Mouse (Mus musculus): ENCODE results near the gene Retnla. TPM values are rescaled to one million over a fixed set of nuclear protein-coding genes. Genes with fewer than 3 reads are reported as not detected.
"Not testable (repeated sequence)": the region's sequence is repeated elsewhere in the genome, so short reads cannot be mapped to it uniquely, and the experiment has no call there.

Retnla gene
- 10 to 100 TPM in 1 of 2 experiments, 1 to 10 TPM in 1; 6.0 to 48.5 TPM for total RNA-seq (2021)
- long read RNA-seq, experiment 1, partial matches to known transcripts, result 1 of 3 reads
- long read RNA-seq, experiment 1, other reads (novel, unspliced or antisense), result 0 of 3 reads
- long read RNA-seq, experiment 2, partial matches to known transcripts, result 2 of 4 reads
- long read RNA-seq, experiment 2, other reads (novel, unspliced or antisense), result 1 of 4 reads

GRCm38 (mm10) chr16:48842266-48842665 lies at the start of gene Retnla:
Gene Retnla (plus strand): TSS chr16:48842551.
- no peak for DNase-seq (ENCODE audit: low spot score in 2 of 2)

- no peak for DNase-seq (ENCODE audit: low spot score in 2 of 2)
These were observed 44.1 kb upstream of the Retnla start for GRCm38 (mm10) chr16:48798285-48798684.

DNA sequence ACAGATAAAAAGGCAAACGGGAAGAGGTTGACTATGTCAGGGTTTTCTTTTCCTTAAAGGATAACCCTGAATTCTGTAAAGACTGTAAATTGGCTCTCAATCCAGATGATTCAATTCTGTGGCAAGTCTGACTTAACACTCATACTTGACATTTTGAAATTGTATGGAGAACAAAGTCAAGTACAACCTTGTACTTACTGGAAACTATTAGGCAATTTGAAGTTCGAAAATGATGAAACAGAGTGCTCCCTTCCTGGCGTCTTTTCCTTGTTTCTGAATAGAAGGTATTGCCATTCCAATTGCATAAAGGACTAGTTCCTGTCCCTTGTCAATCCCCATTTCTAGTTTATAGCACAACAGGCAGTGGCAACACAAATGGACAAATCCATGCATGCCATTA lies 42.9 kb upstream of the Retnla start:
- no peak for DNase-seq (ENCODE audit: low spot score in 2 of 2)

GRCm38 (mm10) chr16:48800906-48801305 lies 41.4 kb upstream of the Retnla start:
- DNase-seq (ENCODE audit: low spot score in 2 of 2), result no peak

- no peak for DNase-seq (ENCODE audit: low spot score in 2 of 2)
These were observed 36.9 kb upstream of the Retnla start for GRCm38 (mm10) chr16:48805412-48805811.

DNA sequence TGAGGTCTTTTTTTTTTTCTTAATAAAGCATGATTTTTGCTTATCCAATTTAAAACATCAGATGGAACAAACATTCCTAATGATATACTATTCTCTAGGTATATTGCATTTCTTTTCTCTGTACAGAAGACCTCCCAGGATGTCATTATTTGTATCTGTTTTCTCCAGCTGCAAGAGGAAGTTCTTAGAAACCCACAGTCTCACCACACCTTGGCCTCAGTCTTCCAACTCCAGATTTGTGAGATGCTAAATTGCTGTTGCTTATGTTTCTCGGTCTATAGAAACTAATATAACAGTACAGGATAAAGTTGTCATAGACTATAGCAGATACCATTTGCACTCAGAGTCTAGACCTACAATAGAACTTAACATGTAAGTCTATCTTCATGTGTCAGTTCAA lies 35.8 kb upstream of the Retnla start:
- DNase-seq (ENCODE audit: low spot score in 2 of 2), result no peak

DNA sequence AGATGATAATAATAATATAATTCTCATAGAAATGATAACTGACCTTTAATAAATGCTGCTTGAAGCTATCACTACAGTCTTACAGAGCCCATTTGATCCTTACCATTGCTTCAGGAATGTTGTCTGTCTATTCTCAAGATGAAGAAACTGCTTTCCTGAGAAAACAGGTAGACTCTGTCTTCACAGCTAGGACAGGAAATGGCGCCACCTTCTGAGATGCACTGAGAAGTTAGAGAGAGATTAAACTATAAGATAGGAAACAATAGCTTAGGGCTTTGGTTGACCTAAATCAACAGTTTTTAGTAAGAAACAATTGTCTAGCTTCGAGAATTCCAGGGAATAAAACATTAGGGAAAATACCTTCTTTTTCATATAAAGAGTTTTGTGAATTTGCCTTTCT lies 33.0 kb upstream of the Retnla start:
- no peak for DNase-seq (ENCODE audit: low spot score in 2 of 2)

DNA sequence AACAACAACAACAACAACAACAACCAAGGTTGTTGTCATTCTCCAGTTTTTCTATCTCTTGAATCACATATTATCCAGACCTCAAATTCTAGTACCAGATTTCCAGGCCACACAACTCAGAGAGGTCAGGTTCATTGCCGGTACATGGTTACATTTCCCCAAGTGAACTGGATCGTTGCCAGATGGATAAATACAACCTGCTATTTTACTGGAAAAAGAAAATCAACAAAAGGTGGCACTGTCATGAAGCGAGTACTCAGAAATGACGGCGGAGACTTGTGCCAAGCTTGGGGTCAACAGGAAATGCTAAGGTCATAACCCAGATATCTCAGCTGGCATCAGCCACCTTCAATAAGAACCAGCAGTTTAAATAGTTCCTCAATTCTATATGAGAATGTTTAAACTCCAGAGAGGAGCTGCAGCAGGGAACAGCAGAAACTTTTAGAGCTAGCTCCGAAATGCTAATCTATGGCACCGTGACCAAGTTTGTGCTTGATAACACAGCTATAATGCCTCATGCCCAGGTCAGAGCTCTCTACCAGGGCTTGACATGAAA lies 30.4 kb upstream of the Retnla start:
- DNase-seq (ENCODE audit: low spot score in 2 of 2), result no peak

DNA sequence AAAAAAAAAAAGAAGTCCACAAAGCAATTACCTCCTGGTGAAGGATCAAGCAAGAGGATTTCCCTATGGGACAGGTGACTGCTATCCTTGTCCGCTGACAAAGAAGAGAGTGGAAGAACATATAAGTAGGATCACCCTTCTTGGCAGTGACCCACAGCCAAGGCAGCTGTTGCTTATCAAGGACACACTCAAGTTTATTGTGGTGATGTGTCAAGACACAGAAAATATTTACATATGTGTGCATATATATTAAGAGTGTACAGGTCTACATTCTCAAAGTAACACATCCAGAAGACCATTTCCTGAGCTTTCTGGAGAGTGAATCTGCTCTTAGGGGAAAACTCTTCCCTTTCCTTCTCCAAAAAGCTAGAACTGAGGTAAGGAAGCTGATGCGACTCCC lies 25.7 kb upstream of the Retnla start, which contains the start of gene Retnlb:
Gene Retnlb (plus strand): TSS at position 162 of the 400 bp plus-strand sequence.
- no peak for DNase-seq (ENCODE audit: low spot score in 2 of 2)

GRCm38 (mm10) chr16:48818524-48818923 lies 23.8 kb upstream of the Retnla start:
- no peak for DNase-seq (ENCODE audit: low spot score in 2 of 2)

- DNase-seq (ENCODE audit: low spot score in 2 of 2), result no peak
These were observed 15.9 kb upstream of the Retnla start for GRCm38 (mm10) chr16:48826474-48826873.

- no peak for DNase-seq (ENCODE audit: low spot score in 2 of 2)
These were observed 14.7 kb upstream of the Retnla start for GRCm38 (mm10) chr16:48827625-48828024.

GRCm38 (mm10) chr16:48829060-48829459 lies 13.3 kb upstream of the Retnla start:
- DNase-seq (ENCODE audit: low spot score in 2 of 2), result no peak

- DNase-seq (ENCODE audit: low spot score in 2 of 2), result no peak
These were observed 10.3 kb upstream of the Retnla start for GRCm38 (mm10) chr16:48832055-48832454.

- not testable (repeated sequence) for DNase-seq (ENCODE audit: low spot score in 2 of 2)
These were observed 8.7 kb upstream of the Retnla start for GRCm38 (mm10) chr16:48833626-48834025.

GRCm38 (mm10) chr16:48843671-48844386 lies 1.5 kb downstream of the Retnla start:
- DNase-seq (ENCODE audit: low spot score in 2 of 2), result no peak

DNA sequence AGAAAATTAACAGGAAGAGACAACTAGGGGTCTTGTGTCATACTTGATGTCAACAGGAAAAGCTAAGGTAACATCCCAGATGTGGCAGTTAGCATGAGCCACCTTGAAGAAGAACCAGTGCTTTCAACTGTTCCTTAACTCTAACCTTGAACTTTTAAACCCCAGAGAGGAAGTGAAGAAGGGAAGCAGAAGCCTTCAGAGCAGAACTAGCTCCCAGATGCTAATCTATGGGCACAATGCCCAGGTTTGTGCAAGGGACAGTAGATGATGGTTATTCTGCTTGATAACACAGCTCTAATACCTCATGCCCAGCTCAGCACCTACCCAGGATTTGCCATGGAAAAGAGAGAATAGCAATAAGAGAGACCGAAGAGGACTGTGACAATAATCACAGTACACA lies 22.7 kb downstream of the Retnla start:
- not testable (repeated sequence) for DNase-seq (ENCODE audit: low spot score in 2 of 2)

- no peak for DNase-seq (ENCODE audit: low spot score in 2 of 2)
These were observed 25.3 kb downstream of the Retnla start for GRCm38 (mm10) chr16:48867690-48868089.

GRCm38 (mm10) chr16:48868663-48869062 lies 26.3 kb downstream of the Retnla start:
- no peak for DNase-seq (ENCODE audit: low spot score in 2 of 2)

- no peak for DNase-seq (ENCODE audit: low spot score in 2 of 2)
These were observed 27.3 kb downstream of the Retnla start for GRCm38 (mm10) chr16:48869671-48870070.

DNA sequence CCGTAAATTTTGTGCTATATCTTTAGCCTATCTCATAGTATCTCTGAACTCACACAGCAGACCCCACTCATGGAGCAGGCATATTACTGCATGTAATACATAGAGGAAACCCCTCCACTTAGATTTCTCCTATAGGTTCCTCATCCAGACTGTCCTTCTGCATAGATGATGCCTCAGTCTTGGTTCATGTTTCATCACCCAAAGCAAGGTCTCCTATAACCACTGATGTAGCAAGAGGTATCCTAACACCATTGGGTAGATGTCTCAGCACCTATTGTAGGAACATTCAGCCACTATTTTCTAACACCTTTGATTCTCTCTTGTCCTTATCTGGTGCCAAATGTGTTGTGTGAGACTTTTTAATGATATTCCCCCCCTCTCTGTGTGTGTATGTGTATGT lies 29.4 kb downstream of the Retnla start:
- no peak for DNase-seq (ENCODE audit: low spot score in 2 of 2)

GRCm38 (mm10) chr16:48872321-48872720 lies 30.0 kb downstream of the Retnla start, which contains the start of gene Retnlg:
Gene Retnlg (plus strand): TSS chr16:48872621.
- no peak for DNase-seq (ENCODE audit: low spot score in 2 of 2)
